ENCODE assay signal across 21 mouse cellular contexts in genomic region chr2:93430993-93431392, GRCm38 (mm10). TPM values are rescaled to one million over a fixed set of nuclear protein-coding genes. Genes with fewer than 3 reads are reported as not detected.
DNase-seq lines count a peak whose midpoint lies in the region; ATAC-seq and TF ChIP-seq lines count a peak whose summit lies in the region.
"Had no signal": no experiment of that assay in that cellular context is flagged by ENCODE, and none has a peak within 500 bp of the region (broad histone marks: within the 10 kb centered on the region; RNA-seq: fewer than 3 reads in every experiment).

No protein-coding gene starts in this region.

- TF ChIP-seq POLR2A in MEL (IDR thresholded peaks at IDR 0.05; ENCODE audit: control insufficient read depth in 1 of 2, insufficient read depth in 1 of 2, low read depth in 1 of 2, low read length in 2 of 2, poor library complexity in 1 of 2) = no peak

- no peak for TF ChIP-seq RAD21 in MEL (IDR thresholded peaks at IDR 0.05; ENCODE audit: low read depth, low read length)

- H3K27me3 ChIP-seq in heart, embryonic 10.5 days (ENCODE audit: insufficient read depth, poor library complexity, severe bottlenecking) = peaks cover 51% of the 10 kb centered on the region
- no peaks in the 10 kb centered on the region for H3K27me3 ChIP-seq in MEL (ENCODE audit: control insufficient read depth in 1 of 2, insufficient read depth in 2 of 2, low read length in 2 of 2)
- H3K27me3 ChIP-seq in intestine, postnatal 0 days (replicated peaks; ENCODE audit: control insufficient read depth, insufficient read depth, low read length) = no peaks in the 10 kb centered on the region
- no peaks in the 10 kb centered on the region for H3K27me3 ChIP-seq in stomach, embryonic 14.5 days (ENCODE audit: control insufficient read depth, insufficient read depth, low read length)
- H3K27me3 ChIP-seq: liver, embryonic 15.5 days; neural tube, embryonic 13.5 days had no signal

- H3K79me2 ChIP-seq in MEL (ENCODE audit: control insufficient read depth, insufficient read depth, low read length, poor library complexity) = no peaks in the 10 kb centered on the region

- H3K4me3 ChIP-seq in heart, embryonic 10.5 days = no peak overlapping the region
- H3K4me3 ChIP-seq in MEL (ENCODE audit: control insufficient read depth in 1 of 2, insufficient read depth in 1 of 2, low read depth in 2 of 2, low read length in 2 of 2) = no peak overlapping the region
- H3K4me3 ChIP-seq in intestine, postnatal 0 days (ENCODE audit: low read depth, low read length) = no peak overlapping the region
- H3K4me3 ChIP-seq in stomach, embryonic 14.5 days (ENCODE audit: low read depth, low read length) = no peak overlapping the region
- H3K4me3 ChIP-seq: liver, embryonic 15.5 days; myocyte; neural tube, embryonic 13.5 days had no signal

- no peak for TF ChIP-seq CTCF in MEL (IDR thresholded peaks at IDR 0.05 in 2 of 3, conservative IDR thresholded peaks at IDR 0.05 in 1 of 3; ENCODE audit: control insufficient read depth in 1 of 3, insufficient read depth in 1 of 3, low read depth in 2 of 3, low read length in 3 of 3, poor library complexity in 1 of 3, severe bottlenecking in 1 of 3)
- no peak for TF ChIP-seq CTCF in intestine, postnatal 0 days (IDR thresholded peaks at IDR 0.05; ENCODE audit: low read depth)

- no peaks in the 10 kb centered on the region for H3K9me3 ChIP-seq in heart, embryonic 10.5 days
- no peaks in the 10 kb centered on the region for H3K9me3 ChIP-seq in MEL (replicated peaks; ENCODE audit: insufficient read depth, low read length)
- H3K9me3 ChIP-seq in intestine, postnatal 0 days (ENCODE audit: control insufficient read depth) = no peaks in the 10 kb centered on the region
- H3K9me3 ChIP-seq in stomach, embryonic 14.5 days (ENCODE audit: control insufficient read depth, low read depth, low read length) = no peaks in the 10 kb centered on the region
- H3K9me3 ChIP-seq: liver, embryonic 15.5 days; neural tube, embryonic 13.5 days had no signal

- no peak for TF ChIP-seq EP300 in MEL (IDR thresholded peaks at IDR 0.05; ENCODE audit: low read depth in 1 of 2, low read length in 2 of 2)

- ATAC-seq in intestine, postnatal 0 days = no peak; the same call in 1 of the 2 replicates
- no peak for ATAC-seq in stomach, embryonic 14.5 days (ENCODE audit: insufficient number of reproducible peaks, insufficient read depth, low FRiP score, low read depth)
- ATAC-seq: midbrain, embryonic 16.5 days had no signal

- H3K9ac ChIP-seq in MEL (ENCODE audit: control insufficient read depth, low read depth, low read length, poor library complexity, severe bottlenecking) = no peak overlapping the region
- H3K9ac ChIP-seq in intestine, postnatal 0 days (ENCODE audit: low read depth, low read length) = 0 out of 2 replicates have a peak overlapping the region, but pooled peaks have one; percentile 3
- H3K9ac ChIP-seq in stomach, embryonic 14.5 days (replicated peaks; ENCODE audit: low read depth, low read length) = no peak overlapping the region
- H3K9ac ChIP-seq: liver, embryonic 15.5 days; neural tube, embryonic 13.5 days had no signal

- 75% methylated on average over 5 of the region's 5 CpGs for WGBS in heart, embryonic 10.5 days
- WGBS in intestine, postnatal 0 days = 67% methylated on average over 5 of the region's 5 CpGs
- 80% methylated on average over 5 of the region's 5 CpGs for WGBS in stomach, embryonic 14.5 days

- 0 out of 2 replicates have a peak, but pooled peaks cover 2% of the 10 kb centered on the region for H3K36me3 ChIP-seq in heart, embryonic 10.5 days
- peaks cover 1 to 16% of the 10 kb centered on the region in 2 experiments; a peak in 3 of 4 replicates for H3K36me3 ChIP-seq in MEL (ENCODE audit: control insufficient read depth in 1 of 2, insufficient read depth in 2 of 2, low read length in 2 of 2)
- H3K36me3 ChIP-seq in intestine, postnatal 0 days (ENCODE audit: control insufficient read depth, insufficient read depth) = peaks cover 38% of the 10 kb centered on the region
- H3K36me3 ChIP-seq in stomach, embryonic 14.5 days (ENCODE audit: control insufficient read depth, insufficient read depth, low read length) = no peaks in the 10 kb centered on the region; the same call in 1 of the 2 replicates
- H3K36me3 ChIP-seq: neural tube, embryonic 13.5 days had no signal

- no peak overlapping the region for H3K4me2 ChIP-seq in intestine, postnatal 0 days (replicated peaks; ENCODE audit: low read depth)
- no peak overlapping the region for H3K4me2 ChIP-seq in stomach, embryonic 14.5 days (replicated peaks; ENCODE audit: low read depth, low read length)
- H3K4me2 ChIP-seq: heart, embryonic 11.5 days; liver, embryonic 15.5 days; neural tube, embryonic 13.5 days had no signal

- H3K27ac ChIP-seq in heart, embryonic 10.5 days = 0 out of 2 replicates have a peak overlapping the region, but pooled peaks have one; percentile 13
- H3K27ac ChIP-seq in MEL (ENCODE audit: control insufficient read depth, low read depth, low read length) = peak overlapping the region; percentile 43
- H3K27ac ChIP-seq in intestine, postnatal 0 days (ENCODE audit: low read depth, low read length) = peak overlapping the region; percentile 92
- peak overlapping the region; percentile 61; the same call in 1 of the 2 replicates for H3K27ac ChIP-seq in stomach, embryonic 14.5 days (ENCODE audit: low read length)
- H3K27ac ChIP-seq: liver, embryonic 15.5 days; neural tube, embryonic 13.5 days had no signal

- H3K4me1 ChIP-seq in heart, embryonic 10.5 days = peaks cover 28% of the 10 kb centered on the region; the same call in 1 of the 2 replicates
- H3K4me1 ChIP-seq in MEL (ENCODE audit: control insufficient read depth in 1 of 2, insufficient read depth in 2 of 2, low read length in 2 of 2) = peaks cover 6 to 20% of the 10 kb centered on the region in 2 experiments
- H3K4me1 ChIP-seq in intestine, postnatal 0 days (replicated peaks; ENCODE audit: control insufficient read depth, insufficient read depth, low read length) = peaks cover 17% of the 10 kb centered on the region
- peaks cover 24% of the 10 kb centered on the region for H3K4me1 ChIP-seq in stomach, embryonic 14.5 days (ENCODE audit: control insufficient read depth, insufficient read depth, low read length)

- no peak for DNase-seq in heart, embryonic 10.5 days (ENCODE audit: low spot score)
- DNase-seq in heart, postnatal 4 days = no peak
- DNase-seq in MEL (ENCODE audit: low read depth, low spot score) = no peak
- no peak for DNase-seq in MN1 (ENCODE audit: low spot score)
- no peak for DNase-seq in left cerebral cortex, adult 9 months (ENCODE audit: low spot score in 2 of 2)
- DNase-seq in embryo, embryonic 10.5 days (ENCODE audit: low spot score) = no peak
- DNase-seq: adrenal gland, postnatal 25 days; cerebellum, adult 9-10 months; gastrocnemius, postnatal 10 days; kidney, adult 9 months; layer of hippocampus, postnatal 36 days; liver; lung, postnatal 4 days; retina, postnatal 1 day had no signal

TF ChIP-seq in MEL, 35 proteins besides CTCF, POLR2A, EP300 and RAD21:
- no peak for TF ChIP-seq ZMIZ1 (IDR thresholded peaks at IDR 0.05; ENCODE audit: low read depth, low read length)
- no peak for TF ChIP-seq MYC (IDR thresholded peaks at IDR 0.05; ENCODE audit: low read depth, low read length)
- TF ChIP-seq UBTF (IDR thresholded peaks at IDR 0.05; ENCODE audit: borderline replicate concordance, insufficient read depth, low read depth, low read length) = no peak
- no peak for TF ChIP-seq POLR2AphosphoS5 (IDR thresholded peaks at IDR 0.05; ENCODE audit: borderline replicate concordance, low read depth, low read length)
- no peak for TF ChIP-seq USF1 (IDR thresholded peaks at IDR 0.05; ENCODE audit: low read depth, low read length)
- TF ChIP-seq MAFK (IDR thresholded peaks at IDR 0.05; ENCODE audit: borderline replicate concordance, low read depth, low read length) = no peak
- no peak for TF ChIP-seq MYB (IDR thresholded peaks at IDR 0.05; ENCODE audit: low read depth, low read length)
- TF ChIP-seq NRF1 (IDR thresholded peaks at IDR 0.05; ENCODE audit: insufficient read depth, low read depth, low read length, poor library complexity, severe bottlenecking) = no peak

RNA-seq across cellular contexts. Expression of gene Cd82, which starts 31.9 kb away (rescaled TPM):
- 12.9 and 16.6 TPM in 2 replicates for polyA plus RNA-seq in heart, embryonic 10.5 days (2016; fragmentation: Nextera tagmentation; extraction: Ambion mirVana)
- 10 to 100 TPM; 18.4 to 19.7 TPM for total RNA-seq in heart, postnatal 4 days (2021)
- total RNA-seq in MEL (2012; rRNA removed) = 24.4 and 37.6 TPM in 2 replicates
- polyA plus RNA-seq in MEL (2012; ENCODE audit: insufficient read depth in 1 of 2, insufficient read length in 2 of 2, low read depth in 1 of 2, low replicate concordance in 2 of 2, missing spikeins in 1 of 2) = 10 to 100 TPM in 1 of 2 experiments, not detected in 1; 59.7 TPM
- polyA plus RNA-seq in intestine, postnatal 0 days (2015; fragmentation: Nextera tagmentation; extraction: Ambion mirVana) = 184 and 199 TPM in 2 replicates
- polyA plus RNA-seq in stomach, embryonic 14.5 days (2014; fragmentation: Nextera tagmentation; extraction: Ambion mirVana) = 45.3 and 48.9 TPM in 2 replicates

Comparison
In these comparisons a context has a peak if more than half of its experiments do, and no peak if none do; other contexts are left out.
1. H3K27ac ChIP-seq: peak in every context shown above with its lines; median percentile 92 in intestine, postnatal 0 days; 61 in stomach, embryonic 14.5 days; 43 in MEL; 13 in heart, embryonic 10.5 days.